Mouse (Mus musculus): ENCODE measurements around the gene Pga5. TPM values are rescaled to one million over a fixed set of nuclear protein-coding genes. Genes with fewer than 3 reads are reported as not detected.

Gene Pga5
- total and polyA plus RNA-seq, 2 experiments from 2014 or later: not detected

DNA sequence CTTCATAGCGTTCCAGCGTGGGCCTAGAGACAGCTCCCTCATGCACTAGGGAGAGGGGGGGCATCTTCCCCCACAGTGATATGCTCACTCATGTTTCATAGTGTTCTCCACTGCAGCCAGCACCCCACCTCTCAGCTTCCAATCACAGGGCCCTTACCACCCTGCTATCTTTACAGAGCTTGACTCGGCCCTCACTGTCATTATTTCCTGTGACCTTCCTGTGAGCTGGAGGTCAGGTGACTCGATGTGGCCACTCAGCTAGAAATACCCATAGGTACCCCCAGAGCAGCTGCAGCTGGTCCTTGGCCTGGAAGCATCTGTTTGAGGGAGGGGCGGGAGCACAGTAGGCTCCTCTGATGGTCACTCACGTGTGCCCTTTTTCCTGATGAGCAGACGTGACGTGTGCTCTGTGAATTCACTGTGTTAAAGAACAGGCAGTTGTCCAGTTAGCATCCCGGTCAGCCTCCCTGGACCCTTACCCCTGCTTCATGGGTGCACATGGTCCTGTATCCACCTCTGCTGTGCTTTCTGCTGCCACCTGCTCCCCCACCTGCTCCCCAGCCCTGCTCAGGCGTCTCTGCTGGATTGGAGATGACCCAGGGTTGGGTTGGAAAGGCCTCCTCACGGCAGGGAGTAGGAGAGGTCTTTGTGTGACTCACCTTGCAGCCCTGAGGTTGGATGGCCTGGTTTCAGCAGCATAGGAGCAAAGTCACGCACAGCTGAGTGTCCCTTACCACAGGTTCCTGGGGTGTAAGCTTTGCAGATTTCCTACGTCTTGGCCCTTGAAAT lies 29.4 kb upstream of the Pga5 start:
- Histone ChIP-seq H3K27me3 (ENCODE audit: insufficient read depth, low read length) (no peaks in the 10 kb centered on the region), H3K27ac (ENCODE audit: low read depth, low read length) (no peak overlapping the region), H3K4me2 (ENCODE audit: low read depth) (no peak overlapping the region), H3K36me3 (ENCODE audit: insufficient read depth) (peaks cover 38% of the 10 kb centered on the region), H3K4me3 (ENCODE audit: low read depth, low read length) (no peak overlapping the region), H3K4me1 (ENCODE audit: insufficient read depth) (peaks cover 6% of the 10 kb centered on the region; the same call in 1 of the 2 replicates), H3K9ac (no peak overlapping the region), H3K9me3 (ENCODE audit: low read length) (no peaks in the 10 kb centered on the region)
- DNase-seq (no peak), ATAC-seq (no peak)
- 82% methylated on average over 13 of the region's 13 CpGs for WGBS
- TF ChIP-seq CTCF (IDR thresholded peaks at IDR 0.05; ENCODE audit: low read depth): no peak

DNA sequence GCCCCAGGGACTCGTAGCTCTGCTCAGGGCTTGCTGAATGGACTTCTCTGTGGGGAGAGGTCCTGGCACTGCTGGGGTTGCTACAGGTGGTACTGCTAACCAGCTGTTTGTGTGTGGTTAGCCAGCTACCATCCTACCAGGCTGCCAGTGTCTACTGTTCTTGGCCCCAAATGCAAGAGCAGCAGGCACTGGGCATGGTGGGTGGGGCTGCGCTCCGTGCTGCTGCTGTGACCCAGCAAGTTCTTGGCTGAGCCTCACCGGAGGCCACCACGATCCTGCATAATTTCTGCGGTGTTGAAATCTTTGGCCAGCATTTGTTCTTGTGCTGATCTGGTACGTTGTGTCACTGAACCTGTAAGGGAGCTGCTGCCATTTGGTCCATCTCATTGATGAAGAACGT lies 25.6 kb upstream of the Pga5 start:
- Histone ChIP-seq H3K4me3 (ENCODE audit: low read depth, low read length) (no peak overlapping the region), H3K9ac (no peak overlapping the region), H3K27ac (ENCODE audit: low read depth, low read length) (no peak overlapping the region), H3K36me3 (ENCODE audit: insufficient read depth) (peaks cover 16% of the 10 kb centered on the region), H3K27me3 (ENCODE audit: insufficient read depth, low read length) (no peaks in the 10 kb centered on the region), H3K4me1 (ENCODE audit: insufficient read depth) (0 out of 2 replicates have a peak, but pooled peaks cover 6% of the 10 kb centered on the region), H3K4me2 (ENCODE audit: low read depth) (no peak overlapping the region), H3K9me3 (ENCODE audit: low read length) (no peaks in the 10 kb centered on the region)
- no peak for DNase-seq
- whole genome bisulfite sequencing: 70% methylated on average over 8 of the region's 8 CpGs
- ATAC-seq: no peak
- no peak for TF ChIP-seq CTCF (IDR thresholded peaks at IDR 0.05; ENCODE audit: low read depth)

DNA sequence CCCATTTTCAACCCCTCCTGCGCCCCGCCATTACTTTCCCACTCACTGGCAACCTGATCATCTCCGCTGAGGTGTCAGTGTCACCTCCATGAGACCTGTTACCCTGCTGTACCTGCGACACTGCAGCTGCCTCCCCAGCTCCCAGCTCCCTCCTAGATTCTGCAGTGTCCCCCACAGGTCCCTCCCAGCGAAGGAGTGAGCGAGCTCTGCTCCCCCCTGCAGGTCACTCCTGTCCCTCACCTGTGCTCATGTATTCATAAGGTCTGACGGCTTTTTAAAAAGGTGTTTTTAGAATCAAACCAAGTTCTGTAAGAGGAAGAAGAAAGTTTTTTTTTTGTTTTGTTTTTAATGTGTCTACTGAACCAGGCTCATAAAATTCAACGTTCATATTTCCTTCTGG lies 24.3 kb upstream of the Pga5 start:
- H3K9ac ChIP-seq: no peak overlapping the region
- ATAC-seq (no peak), DNase-seq (no peak)
- H3K4me1 ChIP-seq (ENCODE audit: insufficient read depth): 0 out of 2 replicates have a peak, but pooled peaks cover 6% of the 10 kb centered on the region
- TF ChIP-seq CTCF (IDR thresholded peaks at IDR 0.05; ENCODE audit: low read depth): no peak
- H3K9me3 ChIP-seq (ENCODE audit: low read length): no peaks in the 10 kb centered on the region
- H3K4me2 ChIP-seq (ENCODE audit: low read depth): no peak overlapping the region
- H3K36me3 ChIP-seq (ENCODE audit: insufficient read depth): peaks cover 7% of the 10 kb centered on the region
- no peaks in the 10 kb centered on the region for H3K27me3 ChIP-seq (ENCODE audit: insufficient read depth, low read length)
- 89% methylated on average over 8 of the region's 8 CpGs for WGBS
- no peak overlapping the region for H3K4me3 ChIP-seq (ENCODE audit: low read depth, low read length)
- H3K27ac ChIP-seq (ENCODE audit: low read depth, low read length): no peak overlapping the region

DNA sequence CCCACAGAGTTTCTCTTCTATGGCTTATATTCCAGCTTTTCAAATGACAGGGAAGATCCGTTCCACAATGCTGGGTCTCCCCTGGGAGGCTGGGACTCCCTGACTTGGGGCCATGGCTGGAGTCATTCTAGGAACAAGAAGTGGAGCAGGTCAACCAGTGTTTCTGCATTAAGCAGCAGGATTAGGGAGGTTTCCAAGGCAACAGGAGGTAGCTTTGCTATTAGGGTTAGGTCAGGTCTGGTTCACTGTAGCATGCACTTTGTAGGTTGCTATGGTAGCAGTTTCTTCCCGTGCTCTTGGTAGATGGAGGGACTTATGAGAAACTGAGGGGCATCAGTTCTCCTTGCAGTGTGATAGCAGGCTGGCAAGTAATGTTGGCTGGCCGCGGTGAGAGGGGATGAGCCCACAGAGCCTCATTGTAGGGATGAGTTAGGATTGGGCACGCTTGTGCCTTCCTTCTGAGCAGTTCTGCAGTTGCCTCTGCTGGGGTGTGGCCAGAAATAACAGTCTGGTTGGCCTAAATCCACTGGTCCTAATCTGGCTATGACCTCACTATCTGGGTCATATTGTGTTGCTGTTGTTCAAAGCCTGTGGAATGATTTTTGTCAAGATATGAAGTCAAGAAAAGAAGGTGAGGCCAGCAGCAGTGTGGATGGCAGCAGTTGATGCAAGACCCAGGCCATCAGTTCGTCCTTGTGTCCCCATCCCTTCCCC lies 23.3 kb upstream of the Pga5 start:
- peak; percentile 30; the same call in 1 of the 2 replicates for ATAC-seq
- no peak overlapping the region for H3K4me3 ChIP-seq (ENCODE audit: low read depth, low read length)
- WGBS: 51% methylated on average over 6 of the region's 6 CpGs

DNA sequence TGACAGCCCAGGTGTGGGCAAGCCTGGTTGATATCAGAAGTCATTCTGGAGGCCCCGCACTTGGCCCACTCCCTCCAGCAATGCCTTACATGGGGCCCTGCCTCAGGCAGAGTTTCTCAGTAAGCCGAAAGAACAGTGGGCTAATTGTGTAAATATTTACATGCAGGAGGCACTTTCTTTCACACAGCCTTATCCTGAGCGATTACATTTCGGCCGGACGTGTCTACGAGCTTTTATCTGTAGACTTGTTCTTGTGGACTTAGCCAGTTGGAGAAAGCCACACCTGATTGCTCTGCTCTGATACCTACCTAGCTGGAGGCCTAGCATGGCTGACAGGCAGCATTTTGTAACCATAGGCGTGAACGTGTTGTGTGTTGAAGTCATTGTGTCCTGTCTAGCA lies 22.0 kb upstream of the Pga5 start:
- Histone ChIP-seq H3K9me3 (ENCODE audit: low read length) (no peaks in the 10 kb centered on the region), H3K36me3 (ENCODE audit: insufficient read depth) (no peaks in the 10 kb centered on the region), H3K4me1 (ENCODE audit: insufficient read depth) (peaks cover 18% of the 10 kb centered on the region), H3K27me3 (ENCODE audit: insufficient read depth, low read length) (no peaks in the 10 kb centered on the region), H3K4me2 (ENCODE audit: low read depth) (no peak overlapping the region), H3K9ac (no peak overlapping the region), H3K4me3 (ENCODE audit: low read depth, low read length) (no peak overlapping the region), H3K27ac (ENCODE audit: low read depth, low read length) (no peak overlapping the region)
- ATAC-seq (no peak), DNase-seq (no peak)
- 30% methylated on average over 9 of the region's 9 CpGs for WGBS
- TF ChIP-seq CTCF (IDR thresholded peaks at IDR 0.05; ENCODE audit: low read depth): no peak

More for the DNA sequence above, 23.3 kb upstream of the Pga5 start:
- Histone ChIP-seq H3K36me3 (ENCODE audit: insufficient read depth) (no peaks in the 10 kb centered on the region), H3K4me1 (ENCODE audit: insufficient read depth) (0 out of 2 replicates have a peak, but pooled peaks cover 7% of the 10 kb centered on the region), H3K4me2 (ENCODE audit: low read depth) (no peak overlapping the region), H3K9me3 (ENCODE audit: low read length) (no peaks in the 10 kb centered on the region), H3K27me3 (ENCODE audit: insufficient read depth, low read length) (no peaks in the 10 kb centered on the region), H3K9ac (no peak overlapping the region), H3K27ac (ENCODE audit: low read depth, low read length) (no peak overlapping the region)
- no peak for DNase-seq
- no peak for TF ChIP-seq CTCF (IDR thresholded peaks at IDR 0.05; ENCODE audit: low read depth)

DNA sequence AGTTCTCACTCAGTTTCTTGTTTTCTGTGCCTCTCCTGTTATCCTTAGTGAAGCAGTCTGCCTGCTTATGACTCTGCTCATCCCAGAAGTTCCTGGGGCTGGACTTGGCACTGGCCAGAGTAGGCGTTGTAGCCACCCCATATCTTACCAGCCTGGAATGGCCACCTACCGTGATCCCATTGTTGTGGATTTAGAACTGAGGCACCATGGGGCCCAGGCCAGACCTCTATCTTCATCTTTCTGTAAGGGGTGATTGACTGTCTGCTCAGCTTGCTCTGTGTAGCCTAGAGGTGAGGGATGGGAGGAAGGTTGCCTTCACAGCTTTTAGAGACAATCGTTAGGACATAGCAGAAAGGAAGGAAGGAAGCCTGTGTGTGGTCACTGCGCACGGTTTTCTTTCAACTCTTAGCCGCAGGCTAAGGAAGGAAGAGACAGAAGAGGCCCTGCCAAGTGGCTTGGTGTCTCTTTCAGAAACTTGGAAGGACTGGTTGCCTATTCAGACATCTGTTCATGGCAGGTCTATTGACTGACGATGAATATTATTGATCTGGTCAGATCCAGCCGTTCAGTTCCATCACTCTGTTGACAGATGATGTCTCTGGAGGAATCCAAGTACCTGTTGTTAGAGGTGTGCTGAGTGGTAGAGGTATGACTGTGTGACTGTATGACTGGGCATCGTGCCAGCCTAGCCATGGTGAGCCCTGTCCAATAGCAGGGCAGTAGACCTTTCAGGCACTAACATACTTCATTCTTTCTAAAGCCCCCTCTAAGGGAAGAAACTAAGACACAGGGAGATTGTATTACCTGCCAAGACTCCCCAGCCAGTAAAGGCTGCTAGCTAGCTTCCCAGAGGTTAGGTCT lies 20.5 kb upstream of the Pga5 start:
- DNase-seq (no peak), ATAC-seq (no peak)
- TF ChIP-seq CTCF (IDR thresholded peaks at IDR 0.05; ENCODE audit: low read depth): no peak
- H3K4me2 ChIP-seq (ENCODE audit: low read depth): no peak overlapping the region
- H3K9ac ChIP-seq: no peak overlapping the region
- H3K27ac ChIP-seq (ENCODE audit: low read depth, low read length): no peak overlapping the region
- no peaks in the 10 kb centered on the region for H3K9me3 ChIP-seq (ENCODE audit: low read length)
- no peaks in the 10 kb centered on the region for H3K36me3 ChIP-seq (ENCODE audit: insufficient read depth)
- no peaks in the 10 kb centered on the region for H3K27me3 ChIP-seq (ENCODE audit: insufficient read depth, low read length)
- peaks cover 18% of the 10 kb centered on the region for H3K4me1 ChIP-seq (ENCODE audit: insufficient read depth)
- no peak overlapping the region for H3K4me3 ChIP-seq (ENCODE audit: low read depth, low read length)
- WGBS: 64% methylated on average over 9 of the region's 9 CpGs

Measured in forebrain, postnatal 0 days (tissue).